Mouse (Mus musculus): Measurements from ENCODE around the gene Cdca7.

Cdca7 gene

GRCm38 (mm10) chr2:72475797-72476485 is at the start of gene Cdca7:
Cdca7 (plus strand) TSS chr2:72476159.
- CTCF ChIA-PET, result interaction anchor here (0.5 kb wide), 1 partner anchor 177 kb away, joined by 3 read pairs; no protein-coding TSS in a partner anchor

GRCm38 (mm10) chr2:72426776-72427175 is 49.2 kb upstream of the Cdca7 start:
- CTCF ChIA-PET, result no interaction called here

- CTCF ChIA-PET, result interaction anchor here (0.5 kb wide), 1 partner anchor 895 kb away, joined by 3 read pairs; no protein-coding TSS in a partner anchor
These were observed 48.7 kb upstream of the Cdca7 start for GRCm38 (mm10) chr2:72427288-72427687.

GRCm38 (mm10) chr2:72438941-72439533 is 36.9 kb upstream of the Cdca7 start:
- CTCF ChIA-PET, result no interaction called here

GRCm38 (mm10) chr2:72441010-72441409 is 34.9 kb upstream of the Cdca7 start:
- CTCF ChIA-PET, result no interaction called here

GRCm38 (mm10) chr2:72442825-72443224 is 33.1 kb upstream of the Cdca7 start:
- CTCF ChIA-PET, result no interaction called here

GRCm38 (mm10) chr2:72443960-72444359 is 32.0 kb upstream of the Cdca7 start:
- CTCF ChIA-PET, result no interaction called here

GRCm38 (mm10) chr2:72446106-72446505 is 29.9 kb upstream of the Cdca7 start:
- CTCF ChIA-PET, result no interaction called here

- CTCF ChIA-PET, result no interaction called here
These were observed 29.3 kb upstream of the Cdca7 start for GRCm38 (mm10) chr2:72446615-72447014.

- CTCF ChIA-PET, result no interaction called here
These were observed 22.4 kb upstream of the Cdca7 start for GRCm38 (mm10) chr2:72453563-72453962.

GRCm38 (mm10) chr2:72456189-72456588 is 19.8 kb upstream of the Cdca7 start:
- CTCF ChIA-PET, result no interaction called here

- CTCF ChIA-PET, result interaction anchor here (0.7 kb wide), 1 partner anchor 1239 kb away, joined by 3 read pairs; no protein-coding TSS in a partner anchor
These were observed 11.5 kb upstream of the Cdca7 start for GRCm38 (mm10) chr2:72464376-72465014.

- CTCF ChIA-PET, result interaction anchor here (0.6 kb wide), 1 partner anchor 728 kb away, joined by 8 read pairs; no protein-coding TSS in a partner anchor
These were observed 8.4 kb upstream of the Cdca7 start for GRCm38 (mm10) chr2:72467604-72468003.

- CTCF ChIA-PET, result no interaction called here
These were observed 4.4 kb upstream of the Cdca7 start for GRCm38 (mm10) chr2:72471415-72472070.

GRCm38 (mm10) chr2:72474531-72475287 is 1.2 kb upstream of the Cdca7 start:
- CTCF ChIA-PET, result no interaction called here

GRCm38 (mm10) chr2:72475423-72475796 is 549 bp upstream of the Cdca7 start:
- CTCF ChIA-PET, result no interaction called here

GRCm38 (mm10) chr2:72476486-72477211 is 690 bp downstream of the Cdca7 start:
- CTCF ChIA-PET, result interaction anchor here (0.6 kb wide), 1 partner anchor 15 kb away, joined by 3 read pairs; no protein-coding TSS in a partner anchor

- CTCF ChIA-PET, result interaction anchor here (0.6 kb wide), 1 partner anchor 15 kb away, joined by 3 read pairs; no protein-coding TSS in a partner anchor
These were observed 1.3 kb downstream of the Cdca7 start for GRCm38 (mm10) chr2:72477221-72477620.

- CTCF ChIA-PET, result no interaction called here
These were observed 2.2 kb downstream of the Cdca7 start for GRCm38 (mm10) chr2:72478176-72478575.

- CTCF ChIA-PET, result no interaction called here
These were observed 3.0 kb downstream of the Cdca7 start for GRCm38 (mm10) chr2:72478921-72479320.

- CTCF ChIA-PET, result no interaction called here
These were observed 3.9 kb downstream of the Cdca7 start for GRCm38 (mm10) chr2:72479818-72480217.

Data from spleen, embryonic (tissue).